Mouse (Mus musculus) liver, postnatal 0 days (tissue): ENCODE results near the gene Zdhhc23.

Experiments used
- CTCF ChIP-seq: sonication (generic); IDR thresholded peaks from 2 replicates; pipeline ENCODE4 v1.5.1; 2016; ENCODE audit warnings: antibody characterized with exemption, low read depth
- EP300 ChIP-seq: IDR thresholded peaks from 2 replicates; pipeline ENCODE4 v1.6.1; 2016; ENCODE audit warnings: antibody characterized with exemption, low read depth, mild to moderate bottlenecking

GRCm38 (mm10) chr16:43930577-43930976 is 49.0 kb downstream of the Zdhhc23 start:
- TF ChIP-seq EP300 (no peak), CTCF (no peak)
